Mouse (Mus musculus) CH12.LX (cell line): Measurements from ENCODE around the gene Gusb. TPM values are rescaled to one million over a fixed set of nuclear protein-coding genes. Genes with fewer than 3 reads are reported as not detected.

Experiments
- DNase-seq: peaks from one replicate; pipeline ENCODE4 v3.0.0-alpha.2; 2013; ENCODE audit errors: extremely low read depth
- H3K27ac ChIP-seq: 2 replicates; pipeline ENCODE4 v1.5.1; 2012; ENCODE audit warnings: low read depth, mild to moderate bottlenecking, control low read depth, moderate library complexity; ENCODE audit not compliant: insufficient read depth
- H3K27me3 ChIP-seq: replicated peaks from 2 replicates; pipeline ENCODE3; 2012; ENCODE audit warnings: inconsistent platforms
- H3K36me3 ChIP-seq, 2 experiments: replicated peaks in 1 of 2; 2 replicates each; pipeline versions ENCODE3 to v1.6.1; 2012; ENCODE audit warnings: inconsistent platforms in 1 of 2, low read length in 1 of 2, mild to moderate bottlenecking in 1 of 2, mixed read lengths in 1 of 2, moderate library complexity in 1 of 2; ENCODE audit not compliant: control insufficient read depth in 1 of 2, insufficient read depth in 1 of 2
- H3K4me1 ChIP-seq, 2 experiments: 2 replicates each; pipeline ENCODE4 v1.6.1; 2012; ENCODE audit warnings: inconsistent platforms in 1 of 2, moderate library complexity in 1 of 2; ENCODE audit not compliant: insufficient read depth in 2 of 2, control insufficient read depth in 1 of 2
- H3K4me2 ChIP-seq: 2 replicates; pipeline ENCODE4 v1.6.1; 2012; ENCODE audit warnings: low read depth, mild to moderate bottlenecking, control low read depth; ENCODE audit not compliant: poor library complexity, insufficient read depth, severe bottlenecking
- H3K4me3 ChIP-seq, 3 experiments: fragments of 150-350 bp in 1 of 3; sonication (generic) in 1 of 3; replicated peaks in 1 of 3; 2 replicates each; pipeline versions ENCODE3 to v1.5.1; 2011 to 2012; ENCODE audit warnings: low read depth in 2 of 3, low read length in 2 of 3, mild to moderate bottlenecking in 2 of 3, moderate library complexity in 2 of 3, control low read depth in 1 of 3, improper control_type of control experiment in 1 of 3, inconsistent platforms in 1 of 3, mixed read lengths in 1 of 3; ENCODE audit not compliant: poor library complexity in 1 of 3
- H3K79me2 ChIP-seq: replicated peaks from 2 replicates; pipeline ENCODE4 v1.6.1; 2012; ENCODE audit warnings: mild to moderate bottlenecking, moderate library complexity; ENCODE audit not compliant: control insufficient read depth, poor library complexity, insufficient read depth, severe bottlenecking; ENCODE audit errors: extremely low read depth
- H3K9ac ChIP-seq: 2 replicates; pipeline ENCODE4 v1.6.1; 2012; ENCODE audit warnings: low read depth, mild to moderate bottlenecking, control low read depth, moderate library complexity; ENCODE audit not compliant: insufficient read depth
- H3K9me3 ChIP-seq: replicated peaks from 2 replicates; pipeline ENCODE3; 2012; ENCODE audit warnings: low read length, inconsistent platforms, mixed read lengths
- BHLHE40 ChIP-seq: IDR thresholded peaks from 2 replicates; pipeline ENCODE4 v1.6.1; 2011; ENCODE audit warnings: mild to moderate bottlenecking, low read depth, low read length, improper control_type of control experiment
- CHD1 ChIP-seq: IDR thresholded peaks from 2 replicates; pipeline ENCODE4 v1.6.1; 2012; ENCODE audit warnings: low read depth, low read length, improper control_type of control experiment, inconsistent platforms
- CHD2 ChIP-seq: IDR thresholded peaks from 2 replicates; pipeline ENCODE4 v1.6.1; 2011; ENCODE audit warnings: low read length, improper control_type of control experiment
- E2F4 ChIP-seq: IDR thresholded peaks from 2 replicates; pipeline ENCODE4 v1.6.1; 2011; ENCODE audit warnings: low read depth, low read length, improper control_type of control experiment; ENCODE audit not compliant: insufficient replicate concordance
- ELF1 ChIP-seq: IDR thresholded peaks from 2 replicates; pipeline ENCODE4 v1.6.1; 2014; ENCODE audit warnings: low read depth, mild to moderate bottlenecking, inconsistent platforms, low read length, improper control_type of control experiment
- ETS1 ChIP-seq: conservative IDR thresholded peaks from 2 replicates; pipeline ENCODE4 v1.6.1; 2012; ENCODE audit warnings: low read depth, mild to moderate bottlenecking, inconsistent platforms, low read length, improper control_type of control experiment, moderate library complexity
- JUN ChIP-seq: IDR thresholded peaks from 2 replicates; pipeline ENCODE4 v1.6.1; 2011; ENCODE audit warnings: low read depth, mild to moderate bottlenecking, low read length, improper control_type of control experiment, moderate library complexity; ENCODE audit not compliant: insufficient read depth
- MAX ChIP-seq: IDR thresholded peaks from 2 replicates; pipeline ENCODE4 v1.6.1; 2011; ENCODE audit warnings: low read length, improper control_type of control experiment
- MXI1 ChIP-seq: IDR thresholded peaks from 2 replicates; pipeline ENCODE4 v1.6.1; 2011; ENCODE audit warnings: mild to moderate bottlenecking, low read depth, low read length, improper control_type of control experiment
- MYC ChIP-seq: IDR thresholded peaks from 2 replicates; pipeline ENCODE4 v1.6.1; 2011; ENCODE audit warnings: low read depth, mild to moderate bottlenecking, improper control_type of control experiment, low read length
- NELFE ChIP-seq: IDR thresholded peaks from 2 replicates; pipeline ENCODE4 v1.6.1; 2011; ENCODE audit warnings: low read depth, low read length, improper control_type of control experiment
- NRF1 ChIP-seq: IDR thresholded peaks from 2 replicates; pipeline ENCODE4 v1.6.1; 2014; ENCODE audit warnings: low read depth, mild to moderate bottlenecking, inconsistent platforms, low read length, improper control_type of control experiment, moderate library complexity
- POLR2A ChIP-seq: IDR thresholded peaks from 2 replicates; pipeline ENCODE4 v1.6.1; 2011; ENCODE audit warnings: low read depth, mild to moderate bottlenecking, improper control_type of control experiment, low read length
- RAD21 ChIP-seq: IDR thresholded peaks from 2 replicates; pipeline ENCODE4 v1.6.1; 2011; ENCODE audit warnings: low read depth, mild to moderate bottlenecking, low read length, improper control_type of control experiment, moderate library complexity
- RCOR1 ChIP-seq: conservative IDR thresholded peaks from 2 replicates; pipeline ENCODE4 v1.6.1; 2012; ENCODE audit warnings: low read depth, mild to moderate bottlenecking, inconsistent platforms, low read length, improper control_type of control experiment
- SIN3A ChIP-seq: IDR thresholded peaks from 2 replicates; pipeline ENCODE4 v1.6.1; 2012; ENCODE audit warnings: low read length, improper control_type of control experiment, inconsistent platforms
- SMC3 ChIP-seq: IDR thresholded peaks from 2 replicates; pipeline ENCODE4 v1.6.1; 2011; ENCODE audit warnings: low read depth, low read length, improper control_type of control experiment
- UBTF ChIP-seq: IDR thresholded peaks from 2 replicates; pipeline ENCODE4 v1.6.1; 2012; ENCODE audit warnings: low read depth, mild to moderate bottlenecking, inconsistent platforms, low read length, improper control_type of control experiment, moderate library complexity
- USF2 ChIP-seq: conservative IDR thresholded peaks from 2 replicates; pipeline ENCODE4 v1.6.1; 2011; ENCODE audit warnings: low read depth, low read length, improper control_type of control experiment
- ZC3H11A ChIP-seq: IDR thresholded peaks from 2 replicates; pipeline ENCODE4 v1.6.1; 2012; ENCODE audit warnings: low read depth, mild to moderate bottlenecking, inconsistent platforms, low read length, improper control_type of control experiment
- ZKSCAN1 ChIP-seq: IDR thresholded peaks from 2 replicates; pipeline ENCODE4 v1.6.1; 2012; ENCODE audit warnings: low read depth, inconsistent platforms, low read length, improper control_type of control experiment, borderline replicate concordance
- ZNF384 ChIP-seq: IDR thresholded peaks from 2 replicates; pipeline ENCODE4 v1.6.1; 2012; ENCODE audit warnings: low read depth, low read length, improper control_type of control experiment, inconsistent platforms
- dilution Hi-C: fragments of 300-500 bp; cut with MboI; formaldehyde crosslinking; loops from 2 replicates; pipeline ENCODE4 v1.14.3; 2020; ENCODE audit warnings: low sequenced_read_pairs; ENCODE audit not compliant: extremely low pct_unique_long_range_greater_than_20kb, extremely low pct_ligation_motif_present
- in situ Hi-C: fragments of 300-500 bp; cut with MboI; formaldehyde crosslinking; loops from 3 replicates; pipeline ENCODE4 v1.14.3; 2019; ENCODE audit warnings: low sequenced_read_pairs, low pct_ligation_motif_present, low pct_unique_long_range_greater_than_20kb, mixed read lengths
- polyA plus RNA-seq: library from polyadenylated mRNA; unstranded; fragments of >175 nt; gene quantifications from 2 replicates; pipeline ENCODE4 v1.2.1, GENCODE M21; 2012; ENCODE audit warnings: low read depth; ENCODE audit not compliant: insufficient read length
- total RNA-seq, 2 experiments: library from RNA; depleted of rRNA; stranded (reverse); fragments of 300-350 nt in 1 of 2; fragments of >200 nt in 1 of 2; gene quantifications; 2 replicates each; pipeline ENCODE4 v1.2.3; 2012 to 2014

The Gusb gene
- total and polyA plus RNA-seq, 3 experiments, result 73.4 to 210 (median 187) TPM

DNA sequence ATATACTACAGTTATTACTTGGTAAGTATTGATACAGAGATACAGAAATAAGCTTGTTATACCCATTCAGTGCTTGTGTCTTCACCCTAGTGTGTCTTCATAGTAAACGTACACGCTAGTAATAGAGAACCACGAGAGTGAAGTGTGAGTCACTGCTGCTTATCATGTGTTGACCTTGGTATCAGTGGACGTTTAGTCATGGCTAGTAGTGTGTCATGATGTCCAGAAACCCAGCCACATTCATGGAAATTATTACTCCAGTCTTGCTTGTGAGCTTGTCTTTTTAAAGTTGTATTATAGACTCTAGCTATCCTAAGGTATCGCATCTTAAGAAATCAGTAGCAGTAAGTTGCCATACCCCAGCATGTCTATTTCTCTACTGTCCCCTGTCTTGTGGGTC lies 24.2 kb downstream of the Gusb start:
- Histone ChIP-seq H3K4me2 (no peak overlapping the region), H3K79me2 (no peaks in the 10 kb centered on the region)
- in situ Hi-C loops, result no loop called here
- dilution Hi-C loops, result no loop called here
- no peak for TF ChIP-seq RAD21
- TF ChIP-seq ETS1, result no peak
- TF ChIP-seq CHD2, result no peak
- no peak for TF ChIP-seq CHD1
- no peak for TF ChIP-seq NELFE
- no peak for TF ChIP-seq MYC
- TF ChIP-seq ELF1, result no peak
- no peak for TF ChIP-seq JUN
- no peak for TF ChIP-seq BHLHE40
- TF ChIP-seq SMC3, result no peak
- no peak for TF ChIP-seq NRF1
- no peak for TF ChIP-seq USF2
- TF ChIP-seq UBTF, result no peak
- TF ChIP-seq SIN3A, result no peak
- no peak for TF ChIP-seq MXI1
- TF ChIP-seq E2F4, result no peak
- no peak for TF ChIP-seq ZKSCAN1
- TF ChIP-seq ZNF384, result no peak
- TF ChIP-seq POLR2A, result no peak
- TF ChIP-seq, all 38 proteins: peak for 0
- no peak for DNase-seq
- H3K27me3 ChIP-seq, result no peaks in the 10 kb centered on the region
- no peaks in the 10 kb centered on the region for H3K4me1 ChIP-seq
- no peak overlapping the region for H3K4me3 ChIP-seq
- H3K9ac ChIP-seq, result no peak overlapping the region
- peaks cover 17 to 66% of the 10 kb centered on the region in 2 experiments for H3K36me3 ChIP-seq
- no peaks in the 10 kb centered on the region for H3K9me3 ChIP-seq
- H3K27ac ChIP-seq, result no peak overlapping the region

DNA sequence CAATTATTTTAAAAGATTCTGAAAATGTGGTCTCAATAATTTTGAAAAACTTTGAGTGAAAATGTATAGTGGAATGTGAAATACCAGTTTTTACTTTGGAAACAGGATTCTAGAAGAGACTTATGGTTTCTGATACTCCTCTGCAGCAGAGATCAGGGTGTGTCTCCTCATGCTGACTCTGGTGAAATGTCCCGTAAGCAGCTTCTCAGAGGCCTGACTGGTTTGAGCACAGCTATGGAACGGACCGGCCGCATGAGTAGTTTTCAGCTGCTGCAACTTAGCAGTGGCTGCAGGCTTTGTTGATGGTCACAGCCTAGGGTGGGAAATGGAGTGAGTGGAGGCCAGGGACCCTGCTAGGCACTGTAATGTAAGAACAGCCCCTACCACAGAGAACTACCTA lies 25.1 kb downstream of the Gusb start:
- Histone ChIP-seq H3K79me2 (no peaks in the 10 kb centered on the region), H3K4me3 (no peak overlapping the region), H3K4me1 (no peaks in the 10 kb centered on the region), H3K27me3 (no peaks in the 10 kb centered on the region), H3K9ac (no peak overlapping the region), H3K27ac (no peak overlapping the region), H3K9me3 (no peaks in the 10 kb centered on the region), H3K36me3 (peaks cover 12 to 64% of the 10 kb centered on the region in 2 experiments), H3K4me2 (no peak overlapping the region)
- DNase-seq, result no peak
- no peak for TF ChIP-seq CHD1
- TF ChIP-seq ZC3H11A, result no peak
- TF ChIP-seq UBTF, result no peak
- no peak for TF ChIP-seq RCOR1
- TF ChIP-seq E2F4, result no peak
- TF ChIP-seq JUN, result no peak
- TF ChIP-seq SIN3A, result no peak
- TF ChIP-seq MAX, result no peak
- TF ChIP-seq, all 38 proteins: peak for 0
- dilution Hi-C loops (no loop called here), in situ Hi-C loops (no loop called here)
